Mouse (Mus musculus): ENCODE results near the gene C8b. TPM values are rescaled to one million over a fixed set of nuclear protein-coding genes. Genes with fewer than 3 reads are reported as not detected.

The C8b gene
- total RNA-seq, 1 experiment from 2014 or later = not detected

Other genes starting within 250 kb of the C8b start
- not detected in 3 replicates for gene Gm17662, start 91.0 kb downstream of the C8b start, total RNA-seq (2017)
- 0.53 TPM in 1 of 3 replicates, not detected in the others for gene C8a, start 110.1 kb downstream of the C8b start, total RNA-seq (2017)
- not detected in 3 replicates for gene Fyb2, start 147.1 kb downstream of the C8b start, total RNA-seq (2017)